Mouse (Mus musculus) embryonic fibroblast, embryonic 13.5 days (primary cell): ENCODE data around the gene Slc22a18.

ENCODE experiments used
- CTCF ChIP-seq: IDR thresholded peaks from 2 replicates; pipeline ENCODE4 v1.5.1; 2011; ENCODE audit warnings: mild to moderate bottlenecking, control low read depth, low read length, moderate library complexity, borderline replicate concordance; ENCODE audit not compliant: insufficient read depth
- POLR2A ChIP-seq: IDR thresholded peaks from 2 replicates; pipeline ENCODE4 v1.6.1; 2011; ENCODE audit warnings: low read depth, mild to moderate bottlenecking, control low read depth, low read length, moderate library complexity

DNA sequence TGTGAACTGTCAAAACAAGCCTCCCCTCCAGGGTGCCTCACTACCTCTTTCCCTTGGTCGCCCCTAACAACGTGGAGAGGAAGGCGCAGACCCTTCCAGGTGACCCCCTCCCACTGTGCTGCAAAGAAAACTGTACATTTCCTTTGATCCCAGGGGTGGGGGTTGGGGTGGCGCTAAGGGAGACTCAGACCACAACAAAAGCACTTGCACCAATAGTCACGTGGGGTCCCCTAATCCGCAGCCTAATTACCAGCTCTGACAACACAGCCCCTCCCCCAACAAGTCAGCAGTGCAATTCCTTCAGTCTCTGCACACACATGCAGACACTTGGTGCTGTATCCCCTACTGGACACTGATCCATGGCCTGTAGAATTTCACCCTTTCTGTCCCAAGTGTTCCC lies 5.8 kb upstream of the Slc22a18 start:
- TF ChIP-seq CTCF (no peak), POLR2A (no peak)
